Mouse (Mus musculus): ENCODE measurements at regions not wholly inside any gene's neighbourhood (a gene's known extent, or its start where the extent isn't known, plus 50 kb on each side); places are given as distances from the start of the nearest gene placed in this dataset.

- no peak for TF ChIP-seq POLR2A (IDR thresholded peaks at IDR 0.05; ENCODE audit: low read depth, low read length)
- no peak for TF ChIP-seq CTCF (IDR thresholded peaks at IDR 0.05; ENCODE audit: extremely low read depth, insufficient read length, insufficient replicate concordance, low read depth, low read length)
Measured at GRCm38 (mm10) chr8:92759848-92760247, 67.2 kb upstream of the Mmp2 start.

GRCm38 (mm10) chr8:92760933-92761332 lies 66.2 kb upstream of the Mmp2 start:
- Histone ChIP-seq H3K27me3 (ENCODE audit: control insufficient read depth, insufficient read depth, low read length) (no peaks in the 10 kb centered on the region; the same call in 1 of the 2 replicates), H3K4me3 (ENCODE audit: low read depth, low read length) (no peak overlapping the region), H3K36me3 (ENCODE audit: control insufficient read depth, insufficient read depth, low read length) (no peaks in the 10 kb centered on the region), H3K4me1 (ENCODE audit: control insufficient read depth, insufficient read depth, insufficient read length, low read length) (no peaks in the 10 kb centered on the region), H3K27ac (ENCODE audit: insufficient read depth, low read depth, low read length) (no peak overlapping the region)
- WGBS: 91% methylated on average over 6 of the region's 6 CpGs
- TF ChIP-seq CTCF (IDR thresholded peaks at IDR 0.05; ENCODE audit: extremely low read depth, insufficient read length, insufficient replicate concordance, low read depth, low read length): no peak
- TF ChIP-seq POLR2A (IDR thresholded peaks at IDR 0.05; ENCODE audit: low read depth, low read length): no peak

More at GRCm38 (mm10) chr8:92759848-92760247, 67.2 kb upstream of the Mmp2 start:
- no peaks in the 10 kb centered on the region for H3K36me3 ChIP-seq (ENCODE audit: control insufficient read depth, insufficient read depth, low read length)
- no peaks in the 10 kb centered on the region for H3K4me1 ChIP-seq (ENCODE audit: control insufficient read depth, insufficient read depth, insufficient read length, low read length)
- no peak overlapping the region for H3K27ac ChIP-seq (ENCODE audit: insufficient read depth, low read depth, low read length)
- 77% methylated on average over 3 of the region's 3 CpGs for WGBS
- H3K27me3 ChIP-seq (ENCODE audit: control insufficient read depth, insufficient read depth, low read length): no peaks in the 10 kb centered on the region; the same call in 1 of the 2 replicates
- no peak overlapping the region for H3K4me3 ChIP-seq (ENCODE audit: low read depth, low read length)

GRCm38 (mm10) chr8:92761959-92762600 lies 65.0 kb upstream of the Mmp2 start:
- TF ChIP-seq CTCF (IDR thresholded peaks at IDR 0.05; ENCODE audit: extremely low read depth, insufficient read length, insufficient replicate concordance, low read depth, low read length) (no peak), POLR2A (IDR thresholded peaks at IDR 0.05; ENCODE audit: low read depth, low read length) (no peak)
- H3K4me3 ChIP-seq (ENCODE audit: low read depth, low read length): no peak overlapping the region
- H3K27me3 ChIP-seq (ENCODE audit: control insufficient read depth, insufficient read depth, low read length): no peaks in the 10 kb centered on the region; the same call in 1 of the 2 replicates
- H3K36me3 ChIP-seq (ENCODE audit: control insufficient read depth, insufficient read depth, low read length): no peaks in the 10 kb centered on the region
- 5% methylated on average over 18 of the region's 18 CpGs for WGBS
- H3K4me1 ChIP-seq (ENCODE audit: control insufficient read depth, insufficient read depth, insufficient read length, low read length): no peaks in the 10 kb centered on the region
- no peak overlapping the region for H3K27ac ChIP-seq (ENCODE audit: insufficient read depth, low read depth, low read length)

- Histone ChIP-seq H3K4me3 (ENCODE audit: low read depth, low read length) (peak overlapping the region; percentile 27; the same call in 1 of the 2 replicates), H3K36me3 (ENCODE audit: control insufficient read depth, insufficient read depth, low read length) (no peaks in the 10 kb centered on the region), H3K4me1 (ENCODE audit: control insufficient read depth, insufficient read depth, insufficient read length, low read length) (no peaks in the 10 kb centered on the region), H3K27me3 (ENCODE audit: control insufficient read depth, insufficient read depth, low read length) (no peaks in the 10 kb centered on the region), H3K27ac (ENCODE audit: insufficient read depth, low read depth, low read length) (no peak overlapping the region)
- 52% methylated on average over 14 of the region's 14 CpGs for WGBS
- TF ChIP-seq POLR2A (IDR thresholded peaks at IDR 0.05; ENCODE audit: low read depth, low read length): no peak
- no peak for TF ChIP-seq CTCF (IDR thresholded peaks at IDR 0.05; ENCODE audit: extremely low read depth, insufficient read length, insufficient replicate concordance, low read depth, low read length)
Measured at GRCm38 (mm10) chr8:92771856-92772650, 55.0 kb upstream of the Mmp2 start.

GRCm38 (mm10) chr8:92772826-92773225 lies 54.3 kb upstream of the Mmp2 start:
- H3K27ac ChIP-seq (ENCODE audit: insufficient read depth, low read depth, low read length): no peak overlapping the region
- TF ChIP-seq POLR2A (IDR thresholded peaks at IDR 0.05; ENCODE audit: low read depth, low read length) (no peak), CTCF (IDR thresholded peaks at IDR 0.05; ENCODE audit: extremely low read depth, insufficient read length, insufficient replicate concordance, low read depth, low read length) (no peak)
- no peaks in the 10 kb centered on the region for H3K36me3 ChIP-seq (ENCODE audit: control insufficient read depth, insufficient read depth, low read length)
- 87% methylated on average over 10 of the region's 10 CpGs for WGBS
- no peaks in the 10 kb centered on the region for H3K27me3 ChIP-seq (ENCODE audit: control insufficient read depth, insufficient read depth, low read length)
- H3K4me1 ChIP-seq (ENCODE audit: control insufficient read depth, insufficient read depth, insufficient read length, low read length): no peaks in the 10 kb centered on the region
- H3K4me3 ChIP-seq (ENCODE audit: low read depth, low read length): no peak overlapping the region

GRCm38 (mm10) chr8:92775186-92775585 lies 51.9 kb upstream of the Mmp2 start:
- Histone ChIP-seq H3K36me3 (ENCODE audit: control insufficient read depth, insufficient read depth, low read length) (no peaks in the 10 kb centered on the region), H3K27ac (ENCODE audit: insufficient read depth, low read depth, low read length) (no peak overlapping the region), H3K4me3 (ENCODE audit: low read depth, low read length) (no peak overlapping the region), H3K27me3 (ENCODE audit: control insufficient read depth, insufficient read depth, low read length) (no peaks in the 10 kb centered on the region), H3K4me1 (ENCODE audit: control insufficient read depth, insufficient read depth, insufficient read length, low read length) (no peaks in the 10 kb centered on the region)
- TF ChIP-seq CTCF (IDR thresholded peaks at IDR 0.05; ENCODE audit: extremely low read depth, insufficient read length, insufficient replicate concordance, low read depth, low read length) (no peak), POLR2A (IDR thresholded peaks at IDR 0.05; ENCODE audit: low read depth, low read length) (no peak)
- 42% methylated on average over 4 of the region's 4 CpGs for WGBS

GRCm38 (mm10) chr8:92777106-92777505 lies 50.0 kb upstream of the Mmp2 start:
- 52% methylated on average over 5 of the region's 5 CpGs for WGBS
- TF ChIP-seq CTCF (IDR thresholded peaks at IDR 0.05; ENCODE audit: extremely low read depth, insufficient read length, insufficient replicate concordance, low read depth, low read length) (no peak), POLR2A (IDR thresholded peaks at IDR 0.05; ENCODE audit: low read depth, low read length) (no peak)
- Histone ChIP-seq H3K27me3 (ENCODE audit: control insufficient read depth, insufficient read depth, low read length) (no peaks in the 10 kb centered on the region), H3K4me3 (ENCODE audit: low read depth, low read length) (no peak overlapping the region), H3K4me1 (ENCODE audit: control insufficient read depth, insufficient read depth, insufficient read length, low read length) (no peaks in the 10 kb centered on the region), H3K27ac (ENCODE audit: insufficient read depth, low read depth, low read length) (no peak overlapping the region), H3K36me3 (ENCODE audit: control insufficient read depth, insufficient read depth, low read length) (no peaks in the 10 kb centered on the region)
